Mouse (Mus musculus) heart, postnatal 0 days (tissue): ENCODE measurements around the gene Tmem94.

ENCODE experiments used
- CTCF ChIP-seq: IDR thresholded peaks from 2 replicates; pipeline ENCODE4 v1.5.1; 2016; ENCODE audit warnings: antibody characterized with exemption, control low read depth, low read depth
- EP300 ChIP-seq: IDR thresholded peaks from 2 replicates; pipeline ENCODE4 v1.6.1; 2016; ENCODE audit warnings: antibody characterized with exemption, low read depth

GRCm38 (mm10) chr11:115766356-115766943 is 1.2 kb downstream of the Tmem94 start:
- TF ChIP-seq CTCF (no peak), EP300 (no peak)
